In the genomic region with DNA sequence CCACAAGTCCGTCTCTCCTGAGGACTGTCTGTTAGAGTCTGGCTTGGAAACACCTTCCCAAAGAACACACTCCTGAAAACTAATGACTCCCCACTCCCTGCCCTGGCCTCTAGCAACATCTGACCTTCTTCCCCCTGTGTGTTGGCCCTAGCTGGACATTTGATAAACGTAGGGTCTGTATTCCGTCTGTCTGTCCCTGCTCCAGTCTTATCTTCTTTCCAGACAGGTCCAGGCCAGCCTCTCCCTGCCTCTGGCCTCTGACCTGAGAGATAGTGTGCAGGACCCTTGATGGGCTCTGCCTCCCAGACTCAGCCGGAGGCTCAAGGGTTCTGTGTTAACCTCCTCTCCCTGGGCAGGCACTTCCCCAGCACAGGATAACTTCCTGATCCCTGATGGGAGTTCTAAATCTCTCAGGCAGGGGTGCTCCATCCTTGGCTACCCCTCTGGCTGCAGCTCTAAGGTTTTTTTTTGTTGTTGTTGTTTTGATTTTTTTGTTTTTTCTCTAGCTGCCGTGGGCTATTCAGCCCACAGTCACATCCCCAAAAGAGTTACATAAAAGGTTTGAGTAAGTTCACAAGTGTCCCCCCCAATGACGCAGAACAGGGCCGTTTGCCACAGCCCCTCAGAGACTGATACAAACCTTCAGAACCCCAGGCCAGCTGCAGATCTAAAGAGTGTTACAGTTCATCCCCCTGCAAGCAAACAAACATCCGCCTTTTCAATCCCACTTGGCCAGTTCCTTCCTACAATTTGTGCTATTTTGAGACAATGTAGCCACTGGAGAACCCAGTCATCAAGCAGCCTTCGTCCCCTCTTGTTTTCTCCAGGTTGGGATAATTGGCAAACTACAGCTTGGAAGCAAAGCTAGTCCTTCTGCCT, we compare ENCODE assay signal across 11 mouse cellular contexts. TPM values are rescaled to one million over a fixed set of nuclear protein-coding genes. Genes with fewer than 3 reads are reported as not detected.
DNase-seq lines count a peak whose midpoint lies in the region; ATAC-seq and TF ChIP-seq lines count a peak whose summit lies in the region.
"Had no signal": no experiment of that assay in that cellular context is flagged by ENCODE, and none has a peak within 500 bp of the region (broad histone marks: within the 10 kb centered on the region; RNA-seq: fewer than 3 reads in every experiment).

No protein-coding gene starts in this region.

- no peaks in the 10 kb centered on the region for H3K9me3 ChIP-seq in liver, embryonic 12.5 days (replicated peaks)
- no peaks in the 10 kb centered on the region for H3K9me3 ChIP-seq in embryonic facial prominence, embryonic 12.5 days
- no peaks in the 10 kb centered on the region for H3K9me3 ChIP-seq in forebrain, embryonic 16.5 days (ENCODE audit: control insufficient read depth, low read length)
- H3K9me3 ChIP-seq in kidney, postnatal 0 days (replicated peaks; ENCODE audit: low read length) = no peaks in the 10 kb centered on the region

- H3K4me1 ChIP-seq in liver, adult 2 months (ENCODE audit: control insufficient read depth, insufficient read depth, low read length) = peaks cover 8% of the 10 kb centered on the region; the same call in 1 of the 2 replicates
- peaks cover 25% of the 10 kb centered on the region; the same call in 1 of the 2 replicates for H3K4me1 ChIP-seq in liver, embryonic 12.5 days
- 0 out of 2 replicates have a peak, but pooled peaks cover 7% of the 10 kb centered on the region for H3K4me1 ChIP-seq in embryonic facial prominence, embryonic 12.5 days
- H3K4me1 ChIP-seq in forebrain, embryonic 16.5 days (replicated peaks; ENCODE audit: control insufficient read depth, insufficient read depth, low read length) = peaks cover 16% of the 10 kb centered on the region
- 0 out of 2 replicates have a peak, but pooled peaks cover 4% of the 10 kb centered on the region for H3K4me1 ChIP-seq in kidney, postnatal 0 days (replicated peaks; ENCODE audit: insufficient read depth, low read length)

- no peaks in the 10 kb centered on the region for H3K27me3 ChIP-seq in liver, adult 2 months (ENCODE audit: control insufficient read depth, insufficient read depth, low read length)
- H3K27me3 ChIP-seq in liver, embryonic 12.5 days (replicated peaks) = no peaks in the 10 kb centered on the region
- H3K27me3 ChIP-seq in embryonic facial prominence, embryonic 12.5 days = no peaks in the 10 kb centered on the region
- H3K27me3 ChIP-seq in forebrain, embryonic 16.5 days (replicated peaks; ENCODE audit: control insufficient read depth, insufficient read depth, low read length) = no peaks in the 10 kb centered on the region
- no peaks in the 10 kb centered on the region for H3K27me3 ChIP-seq in kidney, postnatal 0 days (ENCODE audit: insufficient read depth, low read length)

- no peak for DNase-seq in liver, adult 2 months (ENCODE audit: extremely low read depth, low read depth, low spot score)
- DNase-seq in kidney, postnatal 0 days (ENCODE audit: low spot score) = peak; percentile 47
- DNase-seq in cerebellum, postnatal 25 days = no peak
- no peak for DNase-seq in frontal cortex, adult 2 months (ENCODE audit: extremely low spot score in 1 of 2, low spot score in 1 of 2)
- DNase-seq: spleen, adult 18-20 months had no signal

- TF ChIP-seq CTCF in liver, adult 2 months (IDR thresholded peaks at IDR 0.05; ENCODE audit: low read depth, low read length) = no peak
- no peak for TF ChIP-seq CTCF in kidney, postnatal 0 days (IDR thresholded peaks at IDR 0.05; ENCODE audit: low read depth)

- no peak overlapping the region for H3K4me3 ChIP-seq in liver, adult 2 months (ENCODE audit: insufficient read depth, low read depth, low read length)
- H3K4me3 ChIP-seq in liver, embryonic 12.5 days = no peak overlapping the region
- H3K4me3 ChIP-seq in embryonic facial prominence, embryonic 12.5 days = no peak overlapping the region
- no peak overlapping the region for H3K4me3 ChIP-seq in forebrain, embryonic 16.5 days (replicated peaks; ENCODE audit: low read length)
- no peak overlapping the region for H3K4me3 ChIP-seq in kidney, postnatal 0 days (replicated peaks; ENCODE audit: low read depth, low read length)
- H3K4me3 ChIP-seq: myocyte had no signal

- WGBS in liver, adult 2 months = 66% methylated on average over 9 of the region's 9 CpGs
- 32% methylated on average over 9 of the region's 9 CpGs for WGBS in liver, embryonic 12.5 days (ENCODE audit: insufficient replicate concordance)
- WGBS in embryonic facial prominence, embryonic 12.5 days = 56% methylated on average over 9 of the region's 9 CpGs
- WGBS in forebrain, embryonic 16.5 days = 56% methylated on average over 9 of the region's 9 CpGs
- 46% methylated on average over 9 of the region's 9 CpGs for WGBS in kidney, postnatal 0 days

- H3K36me3 ChIP-seq in liver, adult 2 months (ENCODE audit: control insufficient read depth, insufficient read depth, low read length) = no peaks in the 10 kb centered on the region
- H3K36me3 ChIP-seq in liver, embryonic 12.5 days = no peaks in the 10 kb centered on the region
- H3K36me3 ChIP-seq in embryonic facial prominence, embryonic 12.5 days = no peaks in the 10 kb centered on the region
- no peaks in the 10 kb centered on the region for H3K36me3 ChIP-seq in forebrain, embryonic 16.5 days (ENCODE audit: control insufficient read depth, insufficient read depth)
- no peaks in the 10 kb centered on the region for H3K36me3 ChIP-seq in kidney, postnatal 0 days (ENCODE audit: insufficient read depth, low read length)

- H3K9ac ChIP-seq in liver, adult 2 months (ENCODE audit: low read depth, low read length) = no peak overlapping the region
- no peak overlapping the region for H3K9ac ChIP-seq in liver, embryonic 12.5 days
- no peak overlapping the region for H3K9ac ChIP-seq in embryonic facial prominence, embryonic 12.5 days
- H3K9ac ChIP-seq in forebrain, embryonic 16.5 days (replicated peaks; ENCODE audit: low read depth, low read length) = no peak overlapping the region
- no peak overlapping the region for H3K9ac ChIP-seq in kidney, postnatal 0 days (ENCODE audit: low read depth, low read length)

- H3K27ac ChIP-seq in liver, adult 2 months (replicated peaks; ENCODE audit: insufficient read depth, low read depth, low read length) = peak overlapping the region; percentile 71
- no peak overlapping the region for H3K27ac ChIP-seq in liver, embryonic 12.5 days
- peak overlapping the region; percentile 31 for H3K27ac ChIP-seq in embryonic facial prominence, embryonic 12.5 days
- peak overlapping the region; percentile 26; the same call in 1 of the 2 replicates for H3K27ac ChIP-seq in forebrain, embryonic 16.5 days (ENCODE audit: low read length)
- peak overlapping the region; percentile 73 for H3K27ac ChIP-seq in kidney, postnatal 0 days

- H3K79me2 ChIP-seq in liver, adult 2 months (ENCODE audit: control insufficient read depth, insufficient read depth, low read length) = peaks cover 26% of the 10 kb centered on the region; the same call in 1 of the 2 replicates

- no peak for TF ChIP-seq POLR2A in liver, adult 2 months (IDR thresholded peaks at IDR 0.05; ENCODE audit: extremely low read depth, insufficient read depth, low read length)

- no peak for ATAC-seq in liver, embryonic 12.5 days
- no peak for ATAC-seq in embryonic facial prominence, embryonic 12.5 days (ENCODE audit: insufficient number of reproducible peaks, insufficient read depth, low FRiP score, low TSS enrichment)
- no peak for ATAC-seq in forebrain, embryonic 16.5 days
- no peak for ATAC-seq in kidney, postnatal 0 days (replicated peaks; ENCODE audit: low FRiP score, low read depth)

- H3K4me2 ChIP-seq in liver, embryonic 12.5 days = no peak overlapping the region
- no peak overlapping the region for H3K4me2 ChIP-seq in embryonic facial prominence, embryonic 12.5 days (replicated peaks)
- no peak overlapping the region for H3K4me2 ChIP-seq in forebrain, embryonic 16.5 days (ENCODE audit: low read length)
- H3K4me2 ChIP-seq in kidney, postnatal 0 days (ENCODE audit: low read length) = no peak overlapping the region

RNA-seq across cellular contexts. Expression of a gene that starts 23.9 kb away (rescaled TPM):
- 8.0 and 15.4 TPM in 2 replicates for total RNA-seq in liver, adult 2 months (2014; rRNA removed)
- polyA plus RNA-seq in liver, adult 2 months (2012; rRNA removed) = 29.2 and 35.8 TPM in 2 replicates
- 1.9 and 2.0 TPM in 2 replicates for polyA plus RNA-seq in liver, embryonic 12.5 days (2016; fragmentation: Nextera tagmentation; extraction: Ambion mirVana)
- 5.3 and 5.8 TPM in 2 replicates for polyA plus RNA-seq in embryonic facial prominence, embryonic 12.5 days (2016; fragmentation: Nextera tagmentation; extraction: Ambion mirVana)
- polyA plus RNA-seq in forebrain, embryonic 16.5 days (2015; fragmentation: Nextera tagmentation; extraction: Ambion mirVana) = 4.6 and 5.0 TPM in 2 replicates
- polyA plus RNA-seq in kidney, postnatal 0 days (2015; fragmentation: Nextera tagmentation; extraction: Ambion mirVana) = 4.8 and 5.0 TPM in 2 replicates
- polyA plus RNA-seq in frontal cortex, adult 2 months (2012; rRNA removed) = 17.8 and 18.7 TPM in 2 replicates

RNA-seq across cellular contexts. Expression of a gene that starts 29.6 kb away (rescaled TPM):
- total RNA-seq in liver, adult 2 months (2014; rRNA removed) = not detected in 2 replicates
- not detected in 2 replicates for polyA plus RNA-seq in liver, adult 2 months (2012; rRNA removed)
- polyA plus RNA-seq in liver, embryonic 12.5 days (2016; fragmentation: Nextera tagmentation; extraction: Ambion mirVana) = not detected in 2 replicates
- 0.24 and 0.42 TPM in 2 replicates for polyA plus RNA-seq in embryonic facial prominence, embryonic 12.5 days (2016; fragmentation: Nextera tagmentation; extraction: Ambion mirVana)
- not detected in 2 replicates for polyA plus RNA-seq in forebrain, embryonic 16.5 days (2015; fragmentation: Nextera tagmentation; extraction: Ambion mirVana)
- polyA plus RNA-seq in kidney, postnatal 0 days (2015; fragmentation: Nextera tagmentation; extraction: Ambion mirVana) = 0.12 and 0.22 TPM in 2 replicates
- polyA plus RNA-seq in frontal cortex, adult 2 months (2012; rRNA removed) = 0.04 TPM in 1 of 2 replicates, not detected in the other
- total RNA-seq: heart, postnatal 14 days had no signal
- polyA plus RNA-seq: limb, embryonic 11.5 days; myocyte had no signal
